Mouse (Mus musculus) myocyte (in vitro differentiated cells): ENCODE data around the gene Ptcd2.
"Not testable (repeated sequence)": the region's sequence is repeated elsewhere in the genome, so short reads cannot be mapped to it uniquely, and the experiment has no call there.

Experiments
- CEBPB ChIP-seq: IDR thresholded peaks from 2 replicates; pipeline ENCODE4 v1.6.1; 2011; ENCODE audit warnings: mild to moderate bottlenecking, moderate library complexity; ENCODE audit not compliant: poor library complexity, insufficient read depth, severe bottlenecking
- POLR2A ChIP-seq: IDR thresholded peaks from one replicate; pipeline ENCODE4 v1.6.1; 2011; ENCODE audit warnings: low read depth, mild to moderate bottlenecking, control low read depth, moderate library complexity; ENCODE audit not compliant: insufficient read length

DNA sequence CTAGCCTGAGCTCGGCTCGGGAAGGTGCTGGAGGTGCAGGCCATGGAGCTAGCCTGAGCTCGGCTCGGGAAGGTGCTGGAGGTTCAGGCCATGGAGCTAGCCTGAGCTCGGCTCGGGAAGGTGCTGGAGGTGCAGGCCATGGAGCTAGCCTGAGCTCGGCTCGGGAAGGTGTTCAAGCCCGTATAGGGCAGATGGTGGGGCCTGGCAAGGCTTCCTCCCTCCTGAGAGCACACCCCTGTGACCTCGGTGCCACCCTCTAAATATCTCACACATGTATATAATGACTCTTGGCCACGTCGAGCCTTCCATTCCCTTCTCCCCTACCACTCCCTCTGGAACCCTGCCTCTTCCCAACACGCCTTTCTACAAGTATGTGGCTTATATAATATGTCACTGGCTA lies 21.6 kb downstream of the Ptcd2 start:
- not testable (repeated sequence) for TF ChIP-seq CEBPB, POLR2A
